Mouse (Mus musculus) cerebral cortex, adult 2 months (tissue): ENCODE data around the gene Ttc21a.

ENCODE experiments used
- WGBS: fragments of 180-500 bp; shearing (Covaris S2); methylation state at CpG from one replicate; pipeline ENCODE4 v1.1.7; 2018; 5-methylcytosine and 5-hydroxymethylcytosine counted together

Ttc21a gene

GRCm38 (mm10) chr9:119941407-119941806 is 4.0 kb downstream of the Ttc21a start:
- WGBS: 68% methylated on average over 5 of the region's 5 CpGs

- WGBS: 81% methylated on average over 14 of the region's 14 CpGs
Measured at GRCm38 (mm10) chr9:119941861-119942260, 4.5 kb downstream of the Ttc21a start.

DNA sequence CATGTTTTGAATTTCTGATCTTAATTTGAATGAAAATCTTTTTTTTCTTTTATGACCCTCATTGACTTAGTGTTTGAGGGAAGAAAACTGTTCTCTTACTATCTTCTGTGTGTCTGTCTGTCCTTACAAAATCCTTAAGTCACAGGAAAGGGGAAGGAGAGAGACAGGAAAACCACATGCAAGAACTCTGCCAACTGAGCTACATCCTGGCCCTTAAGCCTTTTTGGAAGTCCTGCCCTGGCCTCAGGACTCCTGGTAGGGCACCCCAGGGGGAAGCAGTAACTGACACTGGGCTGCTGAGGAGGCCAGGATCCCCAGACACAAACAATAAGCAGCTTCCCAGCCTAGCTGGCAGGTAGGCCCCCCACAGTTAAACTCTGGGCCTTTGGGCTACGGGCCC is 5.9 kb downstream of the Ttc21a start:
- 78% methylated on average over 1 of the region's 1 CpGs for WGBS

DNA sequence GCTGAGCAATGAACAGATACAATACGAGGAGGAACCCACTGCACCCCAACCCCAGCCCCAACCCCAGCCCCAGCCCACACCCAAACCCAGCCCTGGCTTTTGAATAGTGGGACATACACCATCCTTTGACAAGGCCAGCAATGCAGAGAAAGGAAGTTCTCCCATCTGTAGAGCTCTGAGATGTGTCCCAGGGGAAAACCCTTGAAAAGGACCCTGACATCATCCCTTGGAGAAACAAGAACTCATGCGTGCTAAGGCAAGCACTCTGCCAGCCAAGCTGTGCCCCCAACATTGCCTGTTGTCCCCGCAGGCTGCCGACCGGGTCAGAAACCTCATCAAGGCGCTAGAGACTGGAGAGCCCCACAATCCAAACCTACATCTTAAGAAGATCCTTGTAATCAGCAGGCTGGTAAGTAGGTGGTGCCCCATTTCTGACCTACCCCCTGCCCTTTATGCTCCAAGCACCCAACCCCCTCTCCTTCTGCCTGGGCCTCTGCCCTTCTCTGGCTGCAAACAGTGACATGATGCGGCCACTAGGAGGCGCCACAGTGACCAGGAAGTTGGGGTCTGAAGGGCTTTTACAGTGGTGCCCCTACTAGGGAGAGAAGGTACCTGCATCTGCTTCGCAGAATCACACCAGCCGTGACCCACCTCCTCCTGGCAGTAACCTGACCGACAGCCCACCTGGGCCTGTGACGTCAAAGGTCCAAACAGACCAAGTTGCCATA is 7.9 kb downstream of the Ttc21a start:
- WGBS: 78% methylated on average over 12 of the region's 12 CpGs

- WGBS: 71% methylated on average over 3 of the region's 3 CpGs
Measured at GRCm38 (mm10) chr9:119948804-119949203, 11.4 kb downstream of the Ttc21a start.

DNA sequence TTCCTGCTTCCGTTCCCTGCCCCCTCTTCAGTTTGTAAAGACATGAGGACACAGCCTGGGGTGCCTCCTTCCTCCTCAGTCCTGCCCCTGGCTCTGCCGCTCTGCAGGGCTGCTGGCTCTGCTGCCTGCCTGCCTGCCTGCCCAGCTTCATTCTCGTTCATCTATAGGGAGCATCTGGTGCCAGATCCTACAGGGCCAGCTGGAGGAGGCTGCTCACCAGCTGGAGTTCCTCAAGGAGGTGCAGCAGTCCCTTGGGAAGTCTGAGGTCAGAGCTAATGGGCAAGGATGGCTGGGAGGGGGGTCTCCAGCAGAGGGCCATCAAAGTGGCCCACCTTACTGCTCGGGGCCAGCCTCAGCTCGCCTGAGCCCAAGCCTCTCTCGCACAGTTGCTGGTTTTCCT is 13.0 kb downstream of the Ttc21a start:
- 60% methylated on average over 6 of the region's 6 CpGs for WGBS

GRCm38 (mm10) chr9:119951388-119951787 is 14.0 kb downstream of the Ttc21a start:
- 91% methylated on average over 9 of the region's 9 CpGs for WGBS

GRCm38 (mm10) chr9:119958835-119959234 is 21.4 kb downstream of the Ttc21a start:
- WGBS: 86% methylated on average over 9 of the region's 9 CpGs

- 59% methylated on average over 4 of the region's 4 CpGs for WGBS
Measured at GRCm38 (mm10) chr9:119962216-119962615, 24.8 kb downstream of the Ttc21a start.

DNA sequence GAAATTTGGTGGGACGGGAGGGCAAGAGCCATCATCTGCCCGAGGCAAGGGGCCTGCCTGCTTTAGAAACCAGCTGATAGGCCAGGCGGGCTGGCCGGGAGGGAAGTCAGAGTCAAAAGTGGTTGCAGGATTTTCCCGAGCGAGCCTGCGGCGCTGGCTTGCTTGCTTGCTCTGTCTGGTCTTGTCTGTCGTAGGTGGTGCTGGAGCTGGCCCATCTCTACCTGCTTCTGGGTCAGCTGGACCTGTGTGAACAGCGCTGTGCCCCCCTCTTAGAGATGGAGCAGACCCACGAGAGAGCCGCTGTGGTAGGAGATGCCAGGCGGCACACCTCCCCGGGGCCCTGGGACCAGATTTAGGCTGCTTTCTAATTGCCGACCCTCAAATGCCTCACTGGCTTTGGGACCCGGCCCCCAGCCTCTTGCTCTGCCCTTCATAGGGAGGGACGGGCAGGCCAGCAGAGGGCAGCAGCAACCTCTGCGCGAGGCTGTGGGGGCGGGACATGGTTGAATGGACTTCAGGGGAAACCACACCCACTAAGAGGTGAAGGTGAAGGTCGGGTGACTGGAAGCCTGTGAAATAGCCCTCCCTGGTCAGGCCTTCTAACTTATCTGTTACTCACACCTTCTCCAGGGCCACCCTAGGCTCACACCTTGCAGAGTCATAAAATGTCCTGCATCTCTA is 25.7 kb downstream of the Ttc21a start:
- 45% methylated on average over 21 of the region's 21 CpGs for WGBS

DNA sequence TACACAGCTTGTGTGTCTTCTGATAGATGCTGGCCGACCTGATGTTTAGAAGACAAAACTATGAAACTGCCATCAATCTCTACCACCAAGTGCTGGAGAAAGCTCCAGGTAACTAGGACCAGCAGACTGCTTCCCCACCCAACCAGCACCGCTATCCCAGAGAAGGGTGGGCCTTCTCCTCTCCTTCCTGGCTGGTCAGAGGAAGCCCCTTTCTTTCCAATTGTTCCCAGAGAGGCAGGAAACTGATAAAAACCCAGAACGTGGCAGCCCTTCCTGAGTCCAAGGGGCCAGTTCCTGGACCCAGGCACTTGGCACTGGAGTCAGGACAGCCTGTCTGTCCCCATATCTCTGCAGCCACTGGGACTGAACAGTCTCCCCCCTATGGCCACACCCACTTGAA is 26.8 kb downstream of the Ttc21a start:
- WGBS: 85% methylated on average over 3 of the region's 3 CpGs

GRCm38 (mm10) chr9:119965186-119965585 is 27.8 kb downstream of the Ttc21a start:
- WGBS: 60% methylated on average over 3 of the region's 3 CpGs

DNA sequence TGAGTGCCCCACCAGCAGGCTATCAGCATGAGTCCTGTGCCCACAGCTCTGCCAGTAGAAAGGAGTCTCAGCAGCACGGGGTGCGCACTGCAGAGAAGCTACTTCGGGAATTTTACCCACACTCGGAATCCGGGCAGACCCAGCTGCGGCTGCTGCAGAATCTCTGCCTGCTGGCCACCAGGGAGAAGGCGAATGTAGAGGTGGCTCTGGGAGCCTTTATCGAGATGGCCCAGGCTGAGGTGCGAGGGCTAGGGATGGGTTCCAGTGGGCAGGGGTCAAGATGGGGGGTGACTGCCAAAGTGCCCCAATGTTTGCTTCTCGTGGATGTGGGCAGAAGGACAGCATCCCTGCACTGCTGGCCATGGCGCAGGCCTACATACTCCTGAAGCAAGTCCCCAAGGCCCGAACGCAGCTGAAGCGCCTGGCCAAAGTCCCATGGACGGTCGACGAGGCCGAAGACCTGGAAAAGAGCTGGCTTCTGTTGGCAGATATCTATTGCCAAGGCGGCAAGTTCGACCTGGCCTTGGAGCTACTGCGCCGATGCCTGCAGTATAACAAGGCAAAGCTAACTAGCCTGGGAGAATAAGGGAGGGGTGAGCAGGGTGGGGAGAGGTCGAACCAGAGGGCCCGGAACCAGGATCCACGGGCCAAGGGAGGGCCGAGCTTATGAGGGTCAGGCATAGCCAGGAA is 29.0 kb downstream of the Ttc21a start:
- WGBS: 89% methylated on average over 26 of the region's 26 CpGs

- WGBS: 91% methylated on average over 7 of the region's 7 CpGs
Measured at GRCm38 (mm10) chr9:119969811-119970210, 32.4 kb downstream of the Ttc21a start.

DNA sequence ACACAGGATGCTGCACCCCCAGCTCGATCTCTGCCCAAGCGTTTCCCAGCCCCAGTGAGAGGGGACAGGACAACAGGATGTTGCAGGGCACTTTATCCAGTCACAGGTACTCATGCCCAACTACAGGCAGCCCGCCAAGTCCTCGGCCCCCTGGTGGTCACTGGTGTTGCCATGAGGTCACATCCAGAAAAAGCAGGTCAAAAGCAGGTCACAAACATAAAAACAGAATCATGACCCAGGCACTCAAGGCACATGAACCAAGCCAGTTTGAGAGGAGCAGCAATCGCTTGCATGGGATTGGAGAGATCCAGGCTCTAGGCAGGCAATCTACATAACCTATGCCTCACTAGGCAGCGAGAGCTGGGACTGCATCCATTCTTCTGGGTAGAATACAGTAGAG is 32.8 kb downstream of the Ttc21a start:
- WGBS: 54% methylated on average over 6 of the region's 6 CpGs

DNA sequence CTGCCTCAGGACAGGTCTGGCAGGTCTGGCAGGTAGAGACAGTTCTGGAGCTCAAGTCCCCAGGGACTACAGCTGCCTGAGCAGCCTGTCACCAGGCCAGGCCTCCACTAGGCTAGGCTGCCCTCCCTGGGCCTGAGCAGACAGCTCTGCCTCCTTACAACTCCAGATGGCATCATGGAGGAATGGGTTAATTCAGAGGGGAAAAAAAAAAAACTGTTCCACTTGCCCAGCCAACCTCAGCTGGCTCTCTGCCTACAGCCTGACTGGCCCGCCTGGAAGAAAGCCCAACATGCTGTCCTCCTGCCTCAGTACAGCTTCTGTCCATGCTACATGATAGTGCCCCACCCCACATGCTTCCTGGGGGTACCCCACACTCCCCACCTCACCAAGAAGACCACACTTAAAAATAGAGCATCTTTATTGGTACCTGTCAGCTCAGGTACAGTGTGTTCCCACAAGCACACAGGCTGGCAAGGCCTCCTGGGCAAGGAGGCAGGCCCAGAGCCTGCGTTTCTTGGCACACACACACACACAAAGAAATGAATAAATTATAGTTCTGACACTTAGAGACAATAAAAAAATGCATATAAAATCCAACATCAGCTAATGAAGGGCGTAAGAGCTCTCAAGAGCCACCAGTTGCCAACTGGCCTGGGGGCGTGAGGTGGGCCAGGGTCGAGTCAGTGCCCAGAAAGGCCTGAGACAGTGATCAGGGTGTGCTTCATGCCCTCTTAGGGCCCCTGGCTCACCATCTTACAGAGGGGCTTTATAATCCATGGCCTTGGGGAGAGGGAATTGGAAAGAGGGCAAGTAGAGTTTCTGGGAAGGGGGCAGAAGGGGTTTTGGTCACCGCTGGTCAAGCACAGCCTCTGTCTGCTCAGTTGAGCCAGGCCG is 33.6 kb downstream of the Ttc21a start:
- WGBS: 51% methylated on average over 7 of the region's 7 CpGs

GRCm38 (mm10) chr9:119972166-119972565 is 34.8 kb downstream of the Ttc21a start:
- 73% methylated on average over 10 of the region's 10 CpGs for WGBS

DNA sequence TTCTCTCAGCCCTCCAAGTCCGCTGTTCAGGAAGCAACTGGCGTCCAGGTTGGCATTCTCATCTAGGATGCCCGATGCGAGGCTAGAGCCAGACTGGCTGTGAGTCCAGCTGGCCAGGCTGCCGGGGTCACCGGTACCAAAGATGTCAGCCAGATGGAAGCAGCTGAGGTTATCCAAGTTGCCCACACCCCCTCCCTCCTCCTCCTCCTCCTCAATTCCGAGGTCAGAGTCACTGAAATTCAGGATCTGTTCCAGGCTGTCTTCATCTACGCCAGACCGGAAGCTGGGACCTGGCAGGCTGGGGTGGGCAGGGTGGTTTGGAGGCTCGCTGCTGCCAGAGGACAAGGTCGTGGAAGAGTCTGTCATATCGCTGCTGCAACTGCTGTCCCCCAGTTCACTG is 35.2 kb downstream of the Ttc21a start:
- WGBS: 63% methylated on average over 12 of the region's 12 CpGs

DNA sequence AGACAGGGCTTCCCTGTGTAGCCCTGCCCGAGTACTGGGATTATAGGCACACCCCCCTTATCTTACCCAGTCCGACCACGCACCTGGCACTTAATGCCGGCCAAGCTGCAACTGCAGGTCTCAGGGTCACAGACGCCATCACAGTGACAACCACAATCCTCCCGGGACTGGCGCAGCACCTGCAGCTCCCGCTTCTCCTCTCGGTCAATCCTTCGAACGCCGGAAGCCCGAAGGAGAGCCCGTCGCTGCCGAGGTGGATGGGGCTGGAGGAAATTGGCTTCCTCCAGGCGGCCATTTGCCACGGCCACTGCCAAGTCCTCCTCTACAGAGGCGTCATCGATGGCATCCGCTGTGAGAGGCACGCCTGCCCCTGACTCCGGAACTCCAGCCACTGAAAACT is 35.9 kb downstream of the Ttc21a start:
- 91% methylated on average over 23 of the region's 23 CpGs for WGBS

DNA sequence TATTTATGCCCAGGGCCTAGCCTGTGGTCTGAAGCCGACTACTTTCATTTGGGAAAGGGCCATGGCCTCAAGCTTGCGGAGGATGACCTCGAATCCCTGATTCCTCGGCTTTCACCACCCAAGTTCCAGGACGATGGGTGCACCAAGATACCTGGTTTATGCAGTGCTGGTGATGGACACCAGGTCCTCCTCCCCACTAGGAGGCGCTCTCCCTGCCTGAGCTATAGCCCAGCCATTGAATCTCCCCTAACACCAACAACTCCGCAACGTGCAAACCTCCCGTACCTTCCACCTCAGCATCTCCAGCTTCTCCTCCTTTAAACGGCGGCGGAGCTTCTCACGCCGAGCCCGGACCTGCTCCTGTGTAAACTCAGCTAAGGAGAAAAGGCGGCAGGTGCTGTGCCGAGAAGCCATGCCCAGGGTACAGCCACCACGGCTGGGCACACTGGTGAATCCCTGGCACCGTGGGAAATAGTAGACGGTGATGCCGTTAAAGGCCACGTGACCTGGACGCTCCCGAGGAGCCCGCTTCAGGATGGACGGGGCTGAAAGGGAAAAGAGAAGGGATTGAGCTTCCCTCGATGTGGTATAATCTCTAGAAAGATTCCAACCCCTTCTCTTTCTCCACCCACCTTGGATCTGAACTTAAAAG is 36.6 kb downstream of the Ttc21a start:
- WGBS: 93% methylated on average over 27 of the region's 27 CpGs

GRCm38 (mm10) chr9:119974609-119975008 is 37.2 kb downstream of the Ttc21a start:
- WGBS: 80% methylated on average over 5 of the region's 5 CpGs
